8 mouse cellular contexts compared by ENCODE assay signal in genomic region chr11:95858528-95859467, GRCm38 (mm10). TPM values are rescaled to one million over a fixed set of nuclear protein-coding genes. Genes with fewer than 3 reads are reported as not detected.
DNase-seq lines count a peak whose midpoint lies in the region; ATAC-seq and TF ChIP-seq lines count a peak whose summit lies in the region.

No protein-coding gene starts in this region.

- WGBS in hindbrain, embryonic 13.5 days: under 1% methylated on average over 58 of the region's 58 CpGs

- H3K4me2 ChIP-seq in hindbrain, embryonic 13.5 days: peak overlapping the region; percentile 76

- DNase-seq in Patski (ENCODE audit: low read depth, low spot score): peak; percentile 87
- peak; percentile 98 to 99 for DNase-seq in cerebellum, postnatal 14 days
- DNase-seq in frontal cortex, postnatal 14 days (ENCODE audit: low spot score in 2 of 2): peak; percentile 96 to 98
- peak; percentile 99 for DNase-seq in layer of hippocampus, postnatal 25 days (ENCODE audit: extremely low spot score in 1 of 2, low spot score in 1 of 2)
- peak; percentile 99 for DNase-seq in lung, postnatal 25 days (ENCODE audit: low spot score)
- DNase-seq in retina, embryonic 14.5 days (ENCODE audit: low spot score): peak; percentile 98
- DNase-seq in thymus, postnatal 4 days: peak; percentile 96

- H3K27ac ChIP-seq in hindbrain, embryonic 13.5 days: peak overlapping the region; percentile 89

- no peaks in the 10 kb centered on the region for H3K9me3 ChIP-seq in hindbrain, embryonic 13.5 days

- in situ Hi-C loops in Patski (cut with MboI; ENCODE audit: low pct_unique_long_range_greater_than_20kb): no loop called here

- H3K27me3 ChIP-seq in Patski: no peaks in the 10 kb centered on the region
- H3K27me3 ChIP-seq in hindbrain, embryonic 13.5 days: no peaks in the 10 kb centered on the region

- H3K4me1 ChIP-seq in hindbrain, embryonic 13.5 days (replicated peaks): peaks cover 17% of the 10 kb centered on the region

- peak overlapping the region; percentile 73 for H3K4me3 ChIP-seq in hindbrain, embryonic 13.5 days

- ATAC-seq in Patski: peak; percentile 95
- ATAC-seq in hindbrain, embryonic 13.5 days (ENCODE audit: low FRiP score): peak; percentile 99

- H3K9ac ChIP-seq in hindbrain, embryonic 13.5 days: peak overlapping the region; percentile 74

- H3K36me3 ChIP-seq in hindbrain, embryonic 13.5 days: no peaks in the 10 kb centered on the region

- POLR2A ChIA-PET in Patski (lab: Charles Lee): interaction anchor here (0.7 kb wide), 1 partner anchor 281 kb away, joined by 3 read pairs; no protein-coding TSS in a partner anchor

- no peak for TF ChIP-seq CTCF in Patski (IDR thresholded peaks at IDR 0.05)

- CTCF ChIA-PET in Patski (lab: Charles Lee): no interaction called here

RNA-seq across cellular contexts. Expression of gene Abi3, which starts 16.5 kb away (rescaled TPM):
- not detected for polyA plus RNA-seq in Patski (2021)
- polyA plus RNA-seq in hindbrain, embryonic 13.5 days (2015; fragmentation: Nextera tagmentation; extraction: Ambion mirVana): 2.1 and 2.4 TPM in 2 replicates
- total RNA-seq in layer of hippocampus, postnatal 25 days (2021): 1 to 10 TPM; 5.4 to 8.1 TPM

RNA-seq across cellular contexts. Expression of gene Gngt2, which starts 21.8 kb away (rescaled TPM):
- polyA plus RNA-seq in Patski (2021): not detected
- 4.1 and 4.8 TPM in 2 replicates for polyA plus RNA-seq in hindbrain, embryonic 13.5 days (2015; fragmentation: Nextera tagmentation; extraction: Ambion mirVana)
- total RNA-seq in layer of hippocampus, postnatal 25 days (2021): 1 to 10 TPM; 3.3 to 3.8 TPM

RNA-seq across cellular contexts. Expression of gene Phospho1, which starts 34.5 kb away (rescaled TPM):
- polyA plus RNA-seq in Patski (2021): 2.1 TPM
- polyA plus RNA-seq in hindbrain, embryonic 13.5 days (2015; fragmentation: Nextera tagmentation; extraction: Ambion mirVana): 0.39 TPM in 1 of 2 replicates, not detected in the other
- 10 to 100 TPM; 55.6 to 64.3 TPM for total RNA-seq in layer of hippocampus, postnatal 25 days (2021)

RNA-seq across cellular contexts. Expression of gene B4galnt2, which starts 55.9 kb away (rescaled TPM):
- polyA plus RNA-seq in Patski (2021): 0.21 TPM
- not detected in 2 replicates for polyA plus RNA-seq in hindbrain, embryonic 13.5 days (2015; fragmentation: Nextera tagmentation; extraction: Ambion mirVana)
- not detected for total RNA-seq in layer of hippocampus, postnatal 25 days (2021)

Comparison
In these comparisons a context has a peak if more than half of its experiments do, and no peak if none do; other contexts are left out.
1. Peak in every context shown above with its lines: DNase-seq, ATAC-seq, H3K4me3 ChIP-seq and H3K27ac ChIP-seq.